Mouse (Mus musculus) G1E (cell line): Measurements from ENCODE around the gene Gm6763. TPM values are rescaled to one million over a fixed set of nuclear protein-coding genes. Genes with fewer than 3 reads are reported as not detected.
"Not testable (repeated sequence)": the region's sequence is repeated elsewhere in the genome, so short reads cannot be mapped to it uniquely, and the experiment has no call there.

Experiments used
- ATAC-seq: 2 replicates; pipeline ENCODE4 v1.8.0; 2016; ENCODE audit warnings: mild to moderate bottlenecking; ENCODE audit not compliant: insufficient number of reproducible peaks, poor library complexity, low FRiP score, severe bottlenecking; ENCODE audit errors: extremely low read depth
- DNase-seq: peaks from one replicate; pipeline ENCODE4 v3.0.0; 2012; ENCODE audit warnings: low spot score
- H3K27me3 ChIP-seq: 2 replicates; pipeline ENCODE4 v1.6.1; 2012; ENCODE audit warnings: mild to moderate bottlenecking, low read length, inconsistent platforms; ENCODE audit not compliant: insufficient read depth
- H3K36me3 ChIP-seq: replicated peaks from 2 replicates; pipeline ENCODE3; 2012; ENCODE audit warnings: mild to moderate bottlenecking, inconsistent platforms
- H3K4me1 ChIP-seq: 2 replicates; pipeline ENCODE4 v1.6.1; 2012; ENCODE audit warnings: low read depth, low read length, inconsistent platforms, mixed read lengths; ENCODE audit not compliant: insufficient read depth
- H3K4me3 ChIP-seq: 2 replicates; pipeline ENCODE4 v1.5.1; 2012; ENCODE audit warnings: low read depth, mild to moderate bottlenecking, inconsistent platforms, low read length, moderate library complexity, mixed read lengths
- H3K9me3 ChIP-seq: replicated peaks from 2 replicates; pipeline ENCODE4 v1.6.1; 2012; ENCODE audit warnings: inconsistent platforms
- CTCF ChIP-seq: IDR thresholded peaks from 2 replicates; pipeline ENCODE4 v1.5.1; 2012; ENCODE audit warnings: low read depth, low read length, inconsistent platforms, mixed read lengths
- GATA1 ChIP-seq: IDR thresholded peaks from 2 replicates; pipeline ENCODE4 v1.6.1; 2012; ENCODE audit warnings: borderline replicate concordance, low read length, inconsistent platforms, mixed read lengths
- GATA2 ChIP-seq: IDR thresholded peaks from 2 replicates; pipeline ENCODE4 v1.6.1; 2012; ENCODE audit warnings: low read depth, low read length, inconsistent platforms, borderline replicate concordance
- POLR2AphosphoS5 ChIP-seq: IDR thresholded peaks from 2 replicates; pipeline ENCODE4 v1.6.1; 2012; ENCODE audit warnings: low read depth, low read length, inconsistent platforms; ENCODE audit not compliant: insufficient replicate concordance
- TAL1 ChIP-seq: conservative IDR thresholded peaks from 2 replicates; pipeline ENCODE4 v1.6.1; 2012; ENCODE audit warnings: low read depth, low read length, inconsistent platforms, mixed read lengths
- polyA plus RNA-seq: library from polyadenylated mRNA; stranded (reverse); fragments of >175 nt; gene quantifications from 2 replicates; pipeline ENCODE4 v1.2.3, GENCODE M21; 2012
- total RNA-seq, 2 experiments: library from RNA; stranded (forward) in 1 of 2; stranded (reverse) in 1 of 2; fragments of 200-1000 nt in 1 of 2; fragments of >200 nt in 1 of 2; fragmentation: Nextera tagmentation in 1 of 2; gene quantifications; 2 replicates each; pipeline ENCODE4 v1.2.3; 2014 to 2017

Gm6763 gene
- total RNA-seq (2014; fragmentation: Nextera tagmentation) = not detected in 2 replicates
- total RNA-seq (2017) = not detected in 2 replicates
- not detected in 2 replicates for polyA plus RNA-seq

- H3K4me3 ChIP-seq, H3K9me3 ChIP-seq, H3K27me3 ChIP-seq, ATAC-seq, DNase-seq, H3K4me1 ChIP-seq, H3K36me3 ChIP-seq: not testable (repeated sequence)
These were observed at the start of gene Gm6763 for GRCm38 (mm10) chr10:104151197-104151596. Gene Gm6763 (plus strand): TSS chr10:104151497.

DNA sequence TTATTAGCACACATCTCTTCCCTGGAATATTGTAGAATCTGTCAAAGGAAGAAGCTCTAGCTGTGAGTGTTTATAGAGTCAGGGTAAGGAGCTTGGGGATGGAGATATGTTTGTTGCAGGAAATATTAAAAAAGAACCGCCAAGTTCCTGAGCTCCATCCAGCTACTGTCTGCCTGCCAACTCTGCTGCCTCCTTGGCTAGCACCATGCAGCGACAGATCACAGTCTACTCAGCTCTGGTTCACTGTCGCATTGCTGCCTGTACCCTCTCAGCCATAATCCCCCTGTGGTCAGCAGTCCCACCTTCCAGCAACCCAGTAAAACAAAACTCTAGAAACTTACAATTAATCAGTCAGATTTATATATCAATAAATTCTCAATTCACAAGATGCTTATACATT, 41.3 kb upstream of the Gm6763 start:
- ATAC-seq (no peak), DNase-seq (no peak)
- Histone ChIP-seq H3K27me3 (no peaks in the 10 kb centered on the region), H3K36me3 (no peaks in the 10 kb centered on the region), H3K4me3 (no peak overlapping the region), H3K4me1 (no peaks in the 10 kb centered on the region), H3K9me3 (no peaks in the 10 kb centered on the region)
- no peak for TF ChIP-seq CTCF
- no peak for TF ChIP-seq TAL1
- no peak for TF ChIP-seq POLR2AphosphoS5
- no peak for TF ChIP-seq GATA2

GRCm38 (mm10) chr10:104118312-104118711, 33.0 kb upstream of the Gm6763 start:
- no peaks in the 10 kb centered on the region for H3K4me1 ChIP-seq
- H3K9me3 ChIP-seq = no peaks in the 10 kb centered on the region
- no peaks in the 10 kb centered on the region for H3K27me3 ChIP-seq
- no peak for ATAC-seq
- no peak overlapping the region for H3K4me3 ChIP-seq
- TF ChIP-seq TAL1 (no peak), GATA1 (no peak), POLR2AphosphoS5 (no peak), GATA2 (no peak), CTCF (no peak)
- DNase-seq = no peak
- H3K36me3 ChIP-seq = no peaks in the 10 kb centered on the region

DNA sequence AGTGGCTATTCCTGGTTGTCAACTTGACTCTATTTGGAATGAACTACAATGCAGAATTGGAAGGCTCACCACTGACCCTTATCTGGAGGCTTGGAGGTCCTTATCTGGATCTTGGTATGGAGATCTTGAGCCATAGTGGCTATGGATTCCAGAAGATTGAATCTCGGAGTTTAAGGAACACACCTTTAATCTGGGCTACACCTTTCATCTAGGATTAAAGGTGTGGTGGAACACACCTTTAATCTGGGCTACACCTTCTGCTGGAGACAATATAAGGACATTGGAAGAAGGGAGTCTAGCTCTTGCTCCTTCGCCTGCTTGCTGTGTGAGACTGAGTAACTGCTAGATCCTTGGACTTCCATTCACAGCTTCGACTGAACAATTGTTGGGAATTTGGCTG, 8.6 kb upstream of the Gm6763 start, which contains the start of gene Gm21293:
Gene Gm21293, plus strand, starts transcription at position 301 of the 400 bp plus-strand sequence.
- ATAC-seq, H3K4me1 ChIP-seq, H3K4me3 ChIP-seq, DNase-seq, H3K27me3 ChIP-seq, H3K9me3 ChIP-seq, H3K36me3 ChIP-seq: not testable (repeated sequence)

- ATAC-seq, H3K4me3 ChIP-seq, DNase-seq, H3K9me3 ChIP-seq, H3K36me3 ChIP-seq, H3K4me1 ChIP-seq, H3K27me3 ChIP-seq: not testable (repeated sequence)
These were observed 8.4 kb downstream of the Gm6763 start, which contains the start of gene Gm8764 for GRCm38 (mm10) chr10:104159706-104160105. Gene Gm8764 (plus strand): TSS chr10:104160006.

DNA sequence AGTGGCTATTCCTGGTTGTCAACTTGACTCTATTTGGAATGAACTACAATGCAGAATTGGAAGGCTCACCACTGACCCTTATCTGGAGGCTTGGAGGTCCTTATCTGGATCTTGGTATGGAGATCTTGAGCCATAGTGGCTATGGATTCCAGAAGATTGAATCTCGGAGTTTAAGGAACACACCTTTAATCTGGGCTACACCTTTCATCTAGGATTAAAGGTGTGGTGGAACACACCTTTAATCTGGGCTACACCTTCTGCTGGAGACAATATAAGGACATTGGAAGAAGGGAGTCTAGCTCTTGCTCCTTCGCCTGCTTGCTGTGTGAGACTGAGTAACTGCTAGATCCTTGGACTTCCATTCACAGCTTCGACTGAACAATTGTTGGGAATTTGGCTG, 16.9 kb downstream of the Gm6763 start, which contains the start of gene Gm21304:
Gene Gm21304, plus strand, starts transcription at position 301 of the 400 bp plus-strand sequence.
- H3K27me3 ChIP-seq, ATAC-seq, DNase-seq, H3K9me3 ChIP-seq, H3K4me3 ChIP-seq, H3K36me3 ChIP-seq, H3K4me1 ChIP-seq: not testable (repeated sequence)

DNA sequence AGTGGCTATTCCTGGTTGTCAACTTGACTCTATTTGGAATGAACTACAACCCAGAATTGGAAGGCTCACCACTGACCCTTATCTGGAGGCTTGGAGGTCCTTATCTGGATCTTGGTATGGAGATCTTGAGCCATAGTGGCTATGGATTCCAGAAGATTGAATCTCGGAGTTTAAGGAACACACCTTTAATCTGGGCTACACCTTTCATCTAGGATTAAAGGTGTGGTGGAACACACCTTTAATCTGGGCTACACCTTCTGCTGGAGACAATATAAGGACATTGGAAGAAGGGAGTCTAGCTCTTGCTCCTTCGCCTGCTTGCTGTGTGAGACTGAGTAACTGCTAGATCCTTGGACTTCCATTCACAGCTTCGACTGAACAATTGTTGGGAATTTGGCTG, 25.4 kb downstream of the Gm6763 start, which contains the start of gene Gm21312:
Gene Gm21312, plus strand, starts transcription at position 301 of the 400 bp plus-strand sequence.
- not testable (repeated sequence) for DNase-seq, H3K36me3 ChIP-seq, H3K9me3 ChIP-seq, H3K27me3 ChIP-seq, H3K4me3 ChIP-seq, ATAC-seq, H3K4me1 ChIP-seq

DNA sequence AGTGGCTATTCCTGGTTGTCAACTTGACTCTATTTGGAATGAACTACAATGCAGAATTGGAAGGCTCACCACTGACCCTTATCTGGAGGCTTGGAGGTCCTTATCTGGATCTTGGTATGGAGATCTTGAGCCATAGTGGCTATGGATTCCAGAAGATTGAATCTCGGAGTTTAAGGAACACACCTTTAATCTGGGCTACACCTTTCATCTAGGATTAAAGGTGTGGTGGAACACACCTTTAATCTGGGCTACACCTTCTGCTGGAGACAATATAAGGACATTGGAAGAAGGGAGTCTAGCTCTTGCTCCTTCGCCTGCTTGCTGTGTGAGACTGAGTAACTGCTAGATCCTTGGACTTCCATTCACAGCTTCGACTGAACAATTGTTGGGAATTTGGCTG, 33.9 kb downstream of the Gm6763 start, which contains the start of gene Gm20765:
Gene Gm20765, plus strand, starts transcription at position 301 of the 400 bp plus-strand sequence.
- ATAC-seq, H3K4me3 ChIP-seq: not testable (repeated sequence)

DNA sequence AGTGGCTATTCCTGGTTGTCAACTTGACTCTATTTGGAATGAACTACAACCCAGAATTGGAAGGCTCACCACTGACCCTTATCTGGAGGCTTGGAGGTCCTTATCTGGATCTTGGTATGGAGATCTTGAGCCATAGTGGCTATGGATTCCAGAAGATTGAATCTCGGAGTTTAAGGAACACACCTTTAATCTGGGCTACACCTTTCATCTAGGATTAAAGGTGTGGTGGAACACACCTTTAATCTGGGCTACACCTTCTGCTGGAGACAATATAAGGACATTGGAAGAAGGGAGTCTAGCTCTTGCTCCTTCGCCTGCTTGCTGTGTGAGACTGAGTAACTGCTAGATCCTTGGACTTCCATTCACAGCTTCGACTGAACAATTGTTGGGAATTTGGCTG, 42.4 kb downstream of the Gm6763 start, which contains the start of gene Gm4340:
Gene Gm4340, plus strand, starts transcription at position 301 of the 400 bp plus-strand sequence.
- H3K4me1 ChIP-seq, H3K36me3 ChIP-seq, H3K4me3 ChIP-seq, DNase-seq, H3K27me3 ChIP-seq, H3K9me3 ChIP-seq, ATAC-seq: not testable (repeated sequence)

More for the DNA sequence above, 33.9 kb downstream of the Gm6763 start, which contains the start of gene Gm20765:
- H3K36me3 ChIP-seq, H3K27me3 ChIP-seq, DNase-seq, H3K9me3 ChIP-seq, H3K4me1 ChIP-seq: not testable (repeated sequence)
